Mouse (Mus musculus) urinary bladder, adult 18-20 months (tissue): ENCODE results near the gene Tm6sf2.
"Not testable (repeated sequence)": the region's sequence is repeated elsewhere in the genome, so short reads cannot be mapped to it uniquely, and the experiment has no call there.

ENCODE experiments used
- DNase-seq, 2 experiments: peaks; one replicate each; pipeline ENCODE4 v3.0.0; 2022; ENCODE audit warnings: low spot score in 2 of 2, mixed read lengths in 2 of 2

Tm6sf2 gene

DNA sequence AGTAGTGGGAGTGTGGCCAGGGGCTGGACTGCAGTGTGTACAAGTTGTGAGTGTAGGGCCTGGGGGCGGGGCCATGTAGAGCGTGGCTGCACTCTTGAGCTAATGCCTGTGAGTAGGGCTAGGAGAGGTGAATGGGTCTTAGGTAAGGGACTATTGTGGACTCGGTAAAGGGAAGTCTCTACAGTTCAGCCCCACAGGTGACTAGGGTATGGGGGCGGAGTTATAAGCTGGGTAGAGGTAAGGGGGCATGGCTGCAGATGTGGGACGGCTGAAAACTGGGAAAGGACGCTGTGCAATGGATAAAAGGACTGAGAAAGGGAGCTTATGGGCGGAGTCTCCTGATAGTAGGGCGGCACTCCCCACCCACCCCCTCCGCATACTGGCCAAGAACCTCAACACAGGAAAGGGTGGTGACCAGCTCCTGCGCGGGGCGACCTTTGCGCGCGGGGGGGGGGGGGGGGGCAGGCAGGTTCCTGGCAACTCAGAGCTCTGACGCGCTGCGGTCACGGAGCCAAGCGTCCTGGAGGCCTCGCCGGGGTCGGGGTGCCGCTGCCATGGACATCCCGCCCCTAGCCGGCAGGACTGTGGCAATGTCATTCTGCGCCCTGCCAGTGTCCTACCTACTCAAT, at the start of gene Tm6sf2:
Tm6sf2 (plus strand) TSS at position 484 of the 629 bp plus-strand sequence.
- peak in 1 of 2 experiments; percentile 8 for DNase-seq

DNA sequence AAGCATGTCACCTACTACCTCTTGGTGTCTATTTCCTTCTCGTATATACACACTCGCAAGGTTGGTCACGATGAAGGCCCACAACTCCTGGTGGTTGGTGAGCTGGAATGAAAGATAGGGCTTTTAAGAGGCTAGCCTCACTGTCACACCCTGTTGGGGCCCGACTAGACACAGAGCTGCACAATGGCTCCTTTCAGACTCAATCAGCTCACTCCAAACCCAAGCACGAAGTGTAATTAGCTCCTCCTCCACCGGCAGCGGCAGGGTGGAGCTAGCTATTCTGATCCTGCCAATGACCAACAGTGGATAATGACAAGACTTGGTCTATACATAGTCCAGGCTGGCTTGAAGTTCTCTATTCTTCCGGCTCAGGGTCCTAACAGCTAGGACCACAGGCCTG, 49.1 kb upstream of the Tm6sf2 start:
- DNase-seq, result no peak

DNA sequence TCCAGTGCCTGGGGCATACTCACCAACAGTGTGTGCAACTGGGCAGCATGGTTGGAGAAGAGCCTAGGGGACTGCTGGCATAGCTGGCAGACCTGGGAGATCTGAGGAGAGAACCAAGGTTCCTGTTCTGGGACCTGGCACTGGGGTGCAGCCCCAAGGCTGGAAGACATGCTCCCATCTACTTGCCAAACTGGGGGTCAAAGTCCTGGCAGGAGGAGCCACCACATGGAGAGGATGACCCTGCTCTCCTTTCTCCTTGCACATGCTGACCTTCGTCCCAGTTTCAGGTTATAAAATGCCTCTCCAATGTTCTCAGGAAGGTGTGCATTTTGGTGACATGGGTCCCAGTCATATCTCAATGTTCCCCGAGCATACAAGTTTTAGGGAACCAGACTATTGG, 46.6 kb upstream of the Tm6sf2 start:
- no peak for DNase-seq

DNA sequence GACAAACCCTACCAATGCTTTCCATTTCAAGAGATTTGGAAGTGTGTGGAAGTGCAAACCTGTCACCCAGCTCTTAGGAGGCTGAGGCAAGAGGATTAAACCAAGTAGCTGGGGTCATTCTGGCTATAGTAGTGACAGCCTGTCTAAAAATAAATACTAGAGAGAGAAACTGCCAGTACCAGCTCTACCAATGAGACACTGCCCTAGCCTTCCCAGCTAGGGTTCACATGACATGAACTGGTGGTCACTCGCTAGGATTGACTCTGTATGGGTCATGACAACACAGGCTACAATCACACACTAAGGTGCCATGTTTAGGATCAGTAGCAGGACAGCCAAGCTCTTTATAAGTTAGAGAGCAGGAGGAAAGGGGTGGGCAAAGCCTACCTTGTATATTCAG, 42.5 kb upstream of the Tm6sf2 start:
- no peak for DNase-seq

DNA sequence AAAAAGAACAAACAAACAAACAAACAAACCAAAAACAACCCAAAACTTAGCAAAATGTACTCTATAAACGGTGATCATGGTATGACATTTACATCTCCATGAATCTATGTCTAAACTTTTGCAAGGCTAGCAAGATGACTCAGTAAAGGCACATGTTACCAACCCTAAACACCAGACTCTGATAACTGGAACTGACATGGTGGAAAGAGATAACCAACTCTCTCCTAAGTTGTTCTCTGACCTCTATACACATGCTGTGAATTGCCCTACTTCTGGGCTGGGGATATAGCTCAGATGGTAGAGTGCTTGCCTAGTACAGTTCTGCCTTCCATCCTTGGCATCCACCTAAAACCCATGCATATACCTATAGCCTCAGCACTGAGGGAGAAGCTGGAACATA, 34.7 kb upstream of the Tm6sf2 start:
- no peak for DNase-seq

DNA sequence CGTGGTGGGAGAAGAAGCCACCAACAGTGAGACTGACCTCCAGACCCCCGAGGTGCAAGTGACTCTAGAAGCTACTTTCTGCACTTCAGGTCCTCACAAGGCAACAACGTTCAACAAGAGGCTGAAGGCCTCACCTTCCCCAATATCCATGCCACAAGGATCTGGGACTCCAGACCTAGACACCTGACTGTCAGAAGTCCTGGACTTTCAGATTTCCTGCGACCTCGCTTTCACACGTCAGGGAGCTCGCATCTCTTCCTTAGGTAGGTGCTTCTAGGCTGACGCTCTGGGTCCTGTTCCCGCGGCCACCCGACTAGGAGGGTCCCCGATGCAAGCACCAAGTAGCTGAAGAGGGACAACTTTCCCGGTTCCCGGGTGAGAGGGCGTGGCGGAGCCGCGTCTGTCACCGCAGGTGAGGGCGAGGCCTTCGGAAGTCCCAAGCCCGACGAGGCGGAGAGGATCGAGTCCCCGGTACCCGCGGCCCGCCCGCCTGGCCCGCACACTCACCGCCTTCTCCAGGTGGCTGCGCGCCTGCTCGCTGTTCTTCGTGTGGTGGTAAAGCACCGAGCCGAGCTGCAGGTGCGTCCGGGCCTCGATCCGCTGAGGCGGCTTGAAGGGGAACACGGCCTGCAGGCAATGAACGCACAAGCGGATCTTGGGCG, 30.7 kb upstream of the Tm6sf2 start:
- peak; percentile 26 to 60 for DNase-seq

DNA sequence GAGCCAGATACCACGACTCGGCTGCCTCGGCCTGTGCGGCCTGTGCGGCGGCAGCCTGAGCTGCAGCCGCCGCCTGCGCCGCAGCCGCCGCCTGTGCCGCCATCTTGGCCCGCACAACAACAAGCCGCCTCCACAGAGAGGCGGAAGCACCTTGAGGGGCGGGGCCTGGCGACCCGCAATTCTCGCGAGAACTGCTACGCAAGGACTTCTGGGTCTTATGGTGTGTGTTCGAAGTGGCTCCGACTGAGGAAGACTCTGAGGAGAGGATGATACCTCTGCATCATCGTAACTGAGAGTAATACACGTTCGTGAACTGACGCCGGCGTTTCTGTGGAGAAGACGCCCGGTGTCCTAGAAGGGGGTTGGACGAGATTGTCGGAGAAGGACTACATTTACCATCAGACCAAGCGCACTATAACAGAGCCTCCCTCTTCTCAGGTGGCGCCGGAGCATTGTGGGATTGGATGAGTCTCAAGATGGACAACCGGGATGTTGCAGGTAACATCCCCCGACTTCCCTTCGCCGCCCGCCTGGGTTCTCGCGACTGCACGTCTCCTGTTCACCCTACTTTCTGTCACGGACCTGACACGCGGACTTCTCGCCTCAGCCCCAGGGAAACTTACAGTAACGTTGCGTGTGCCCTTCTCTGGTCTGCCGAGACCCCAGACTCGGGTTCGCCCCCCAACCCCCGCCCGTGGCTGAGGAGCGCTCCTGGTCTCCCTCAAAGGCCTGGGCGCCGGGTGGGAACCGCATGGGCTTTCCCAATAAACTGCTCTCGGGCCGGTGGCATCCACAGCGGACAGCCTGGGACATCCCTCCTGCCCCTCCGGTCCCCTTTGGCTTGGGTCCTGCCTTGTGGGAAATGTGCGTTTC, 29.9 kb upstream of the Tm6sf2 start, which contains the start of the genes Mau2 and Sugp1:
Mau2 (minus strand) TSS at position 152 of the 873 bp plus-strand sequence.
Sugp1 (plus strand) TSS at position 231 of the 873 bp plus-strand sequence.
- peak; percentile 91 to 93 for DNase-seq

DNA sequence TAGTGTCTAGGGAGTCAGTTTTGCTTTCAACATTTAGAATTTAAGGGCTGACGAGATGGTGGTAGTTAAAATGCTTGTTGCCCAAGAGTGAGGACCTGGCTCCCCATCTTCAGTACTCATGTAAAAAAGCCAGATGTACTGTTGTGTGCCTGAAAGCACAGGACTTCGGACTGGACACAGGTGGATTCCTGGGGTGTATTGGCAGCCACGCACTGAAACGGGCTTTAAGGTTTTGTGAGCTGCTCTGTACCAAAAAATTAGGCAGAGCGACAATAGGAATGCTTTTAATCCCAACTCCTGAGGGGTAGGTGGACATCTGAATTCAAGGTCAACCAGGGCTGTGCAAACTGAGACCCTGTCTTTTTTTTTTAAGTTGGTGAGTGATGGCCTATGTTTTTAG, 28.7 kb upstream of the Tm6sf2 start:
- no peak for DNase-seq

DNA sequence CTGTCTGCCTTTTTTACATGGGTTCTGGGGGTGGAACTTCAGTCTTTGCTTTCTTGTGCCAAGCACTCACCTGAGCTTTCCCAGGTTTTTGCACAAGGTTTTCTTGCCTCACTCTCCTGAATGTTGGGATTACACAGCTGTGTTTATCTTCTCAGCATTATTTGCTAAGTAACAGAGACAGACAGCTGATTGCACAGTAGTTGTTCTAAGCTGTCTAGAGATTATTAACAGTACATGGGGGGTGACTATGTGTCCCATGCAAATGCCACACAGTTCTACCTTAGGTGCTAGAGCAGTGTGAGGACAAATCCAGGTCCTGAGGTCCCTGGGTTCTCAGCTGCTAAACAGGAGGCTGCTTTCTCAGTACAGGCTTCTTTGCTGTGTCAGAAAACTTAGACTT, 23.1 kb upstream of the Tm6sf2 start:
- DNase-seq, result no peak

DNA sequence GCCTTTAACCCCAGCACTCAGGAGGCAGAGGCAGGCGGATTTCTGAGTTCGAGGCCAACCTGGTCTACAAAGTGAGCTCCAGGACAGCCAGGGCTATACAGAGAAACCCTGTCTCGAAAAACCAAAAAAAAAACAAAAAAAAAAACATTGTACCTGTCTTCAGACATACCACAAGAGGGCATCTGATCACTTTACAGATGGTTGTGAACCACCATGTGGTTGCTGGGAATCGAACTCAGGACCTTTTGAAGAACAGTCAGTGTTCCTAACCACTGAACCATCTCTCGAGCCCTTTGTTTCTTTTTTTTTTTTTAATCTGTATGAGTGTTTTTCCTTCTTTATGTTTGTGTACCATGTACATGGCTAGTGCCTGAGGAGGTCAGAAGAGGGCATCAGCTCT, 22.3 kb upstream of the Tm6sf2 start:
- DNase-seq, result not testable (repeated sequence)

DNA sequence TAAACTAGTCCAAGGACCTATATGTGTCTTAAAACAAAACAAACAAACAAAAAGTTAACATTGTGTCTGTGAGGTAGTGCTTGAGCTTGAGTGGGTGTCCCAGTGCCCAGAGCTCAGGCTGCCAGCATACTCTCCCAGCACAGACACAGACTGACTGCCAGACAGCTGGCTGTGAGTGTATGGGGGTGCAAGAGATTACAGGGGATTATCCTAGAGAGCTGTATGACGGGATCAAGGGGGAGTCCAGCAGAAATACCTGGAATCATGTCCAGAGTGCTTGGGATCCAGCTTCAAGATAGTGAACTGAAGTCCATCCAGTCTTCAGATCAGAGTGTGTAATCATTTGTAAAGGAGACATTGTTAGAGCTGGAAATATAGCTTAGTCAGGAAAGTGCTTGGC, 15.0 kb upstream of the Tm6sf2 start:
- DNase-seq, result no peak

DNA sequence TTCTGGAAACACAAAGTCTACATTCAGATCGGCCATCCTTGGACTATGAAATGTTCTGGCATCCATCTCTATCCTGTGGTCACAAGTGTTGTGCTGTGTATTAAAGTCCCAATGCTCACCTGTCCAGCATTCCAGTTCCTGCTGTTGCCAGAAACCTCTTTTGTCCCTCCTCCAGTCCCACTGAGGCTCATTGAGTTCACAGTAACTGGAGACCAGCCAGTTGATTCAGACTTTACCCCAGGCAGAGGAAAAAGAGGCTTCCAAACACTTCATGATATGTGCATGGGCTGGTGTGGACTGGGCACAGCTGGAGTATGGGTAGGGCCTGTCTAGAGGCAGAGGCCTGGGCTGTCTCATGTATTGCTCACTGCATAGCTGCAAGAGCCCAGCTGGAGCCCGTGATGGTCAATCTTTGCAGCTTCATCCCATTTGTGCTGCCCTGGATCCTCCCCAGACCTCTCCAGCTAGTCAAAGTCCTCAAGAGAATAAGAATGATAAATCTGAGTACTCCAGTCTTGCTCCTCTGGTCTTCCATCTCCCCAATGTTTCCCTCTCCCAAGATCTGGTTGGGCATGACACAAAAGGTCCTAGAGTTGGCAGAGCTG, 786 bp upstream of the Tm6sf2 start:
- DNase-seq, result no peak

DNA sequence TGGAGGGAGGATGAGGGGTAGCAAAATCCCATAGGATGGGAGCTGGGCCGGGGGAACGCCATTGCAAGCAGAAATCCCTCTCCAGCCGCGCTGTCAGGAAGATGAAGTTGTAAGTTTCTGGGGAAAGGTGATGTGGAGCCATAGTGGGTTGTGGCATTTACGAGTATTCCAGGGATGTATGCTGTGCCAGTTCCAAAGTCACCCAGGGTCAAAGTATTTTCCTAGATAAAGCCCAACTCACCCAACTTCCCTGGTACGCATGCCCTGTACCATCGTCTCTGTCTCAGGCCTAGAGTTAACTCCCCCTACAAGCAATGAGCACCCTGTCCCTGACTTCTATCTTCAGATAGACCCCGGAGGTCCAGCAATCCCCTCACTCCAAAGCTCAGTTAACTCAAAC, 396 bp downstream of the Tm6sf2 start:
- no peak for DNase-seq

DNA sequence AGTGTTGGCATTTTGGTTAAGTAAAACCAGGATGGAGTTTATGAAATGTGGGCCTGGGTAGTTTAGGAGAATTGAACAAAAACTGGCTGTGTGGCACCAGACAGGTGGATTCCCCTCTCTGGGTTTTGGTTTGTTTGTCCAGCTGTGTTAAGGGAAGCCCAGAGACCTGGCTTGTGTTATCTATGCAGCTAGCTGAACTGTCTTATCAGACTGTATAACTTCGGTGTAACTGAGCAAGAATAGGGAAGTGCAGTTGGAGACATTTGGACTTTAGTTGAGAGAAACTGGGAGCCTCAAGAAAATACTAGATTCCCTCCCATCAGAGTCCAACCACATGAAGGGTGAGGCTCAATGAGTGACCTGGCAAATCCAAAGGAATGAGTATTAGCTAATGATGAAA, 958 bp downstream of the Tm6sf2 start:
- no peak for DNase-seq

DNA sequence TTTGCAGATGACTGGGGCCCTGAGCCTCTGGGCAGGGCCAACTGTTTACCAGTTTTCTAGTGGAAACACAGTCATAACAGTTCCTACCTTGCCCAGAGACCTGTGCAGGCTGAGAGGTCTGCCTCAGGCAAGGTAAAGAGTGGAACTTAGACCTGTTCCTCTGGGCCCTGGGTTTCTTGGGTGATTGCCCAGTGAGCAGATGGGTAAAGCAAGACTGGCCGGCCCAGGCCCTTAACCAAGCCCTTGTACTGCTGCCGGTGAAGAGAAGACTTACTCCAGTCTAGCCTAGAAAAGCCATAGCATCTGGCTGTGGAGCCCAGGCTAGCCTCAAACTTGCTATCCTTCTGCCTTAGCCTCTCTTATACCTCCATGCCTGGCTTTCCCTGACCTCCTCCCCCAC, 9.3 kb downstream of the Tm6sf2 start:
- no peak for DNase-seq

DNA sequence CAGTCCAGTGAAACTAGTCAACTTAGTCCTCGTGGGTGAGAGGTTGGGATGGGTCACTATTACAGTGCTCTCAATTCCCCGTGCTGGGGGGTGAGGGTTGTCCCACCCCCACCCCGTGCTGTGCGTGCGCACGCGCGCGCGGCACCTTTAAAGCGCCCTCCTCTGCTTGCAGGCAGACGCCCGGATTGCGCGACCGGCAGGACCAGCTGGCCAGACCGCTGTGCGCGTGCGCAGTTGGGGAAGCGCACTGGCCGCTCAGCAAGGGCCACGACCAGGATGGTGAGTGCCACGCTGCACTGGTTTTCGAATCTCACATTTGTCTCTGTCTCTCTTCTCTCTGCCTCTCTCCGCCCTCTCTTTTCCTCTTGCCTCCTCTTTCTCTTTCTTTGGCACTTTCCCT, 10.6 kb downstream of the Tm6sf2 start, which contains the start of gene Hapln4:
Hapln4 (plus strand) TSS at position 173 of the 400 bp plus-strand sequence.
- DNase-seq, result peak in 1 of 2 experiments; percentile 12

DNA sequence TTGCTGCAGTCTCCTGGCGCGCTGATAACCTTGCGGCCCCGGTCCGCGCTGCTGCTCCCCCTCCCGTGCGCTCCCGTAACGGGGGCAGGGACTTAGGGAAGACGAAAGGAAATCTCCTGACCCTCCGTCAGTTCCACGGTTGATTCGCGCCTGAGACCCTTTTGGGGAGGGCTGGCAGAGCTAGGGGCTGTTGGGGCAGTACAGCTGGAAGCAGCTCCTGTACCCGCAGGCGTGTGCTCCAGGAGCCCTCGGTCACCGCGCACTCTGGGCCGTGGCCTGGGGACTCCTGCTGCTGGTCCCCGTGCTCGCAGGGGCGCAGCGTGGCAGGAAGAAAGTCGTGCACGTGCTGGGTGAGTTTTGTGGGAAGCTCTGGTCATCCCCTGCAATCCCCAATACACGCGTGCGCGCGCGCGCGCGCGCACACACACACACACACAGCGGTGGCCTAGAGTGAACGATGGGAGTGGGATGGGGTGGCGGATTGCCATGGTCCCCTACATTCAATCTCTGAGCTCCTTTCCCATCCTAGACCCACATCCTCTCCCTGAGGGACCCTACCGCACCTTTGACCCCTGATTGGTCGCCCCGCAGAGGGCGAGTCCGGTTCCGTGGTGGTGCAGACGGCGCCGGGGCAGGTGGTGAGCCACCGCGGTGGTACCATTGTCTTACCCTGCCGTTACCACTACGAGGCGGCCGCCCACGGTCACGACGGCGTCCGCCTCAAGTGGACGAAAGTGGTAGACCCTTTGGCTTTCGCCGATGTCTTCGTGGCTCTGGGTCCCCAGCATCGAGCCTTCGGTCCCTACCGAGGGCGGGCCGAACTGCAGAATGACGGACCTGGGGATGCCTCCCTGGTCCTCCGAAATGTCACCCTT, 11.7 kb downstream of the Tm6sf2 start:
- no peak for DNase-seq

DNA sequence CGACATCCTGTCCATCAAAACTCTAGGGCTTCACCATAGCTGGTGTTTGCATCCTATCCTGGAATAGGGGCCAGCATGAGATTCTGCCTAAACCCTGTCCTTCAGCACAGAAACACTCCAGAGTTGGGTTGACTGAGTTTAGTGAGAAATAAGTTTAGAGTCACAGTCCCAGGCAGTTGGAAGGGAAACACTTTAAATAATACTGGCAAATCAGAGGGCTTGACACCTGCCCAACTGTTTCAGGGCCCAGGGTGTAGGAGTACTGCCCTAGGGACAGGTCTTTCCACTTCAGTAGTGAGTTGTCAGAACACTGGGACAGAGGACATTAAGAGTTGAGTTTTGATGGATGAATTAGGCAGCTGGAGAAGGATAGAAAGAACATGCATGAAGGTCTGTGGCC, 13.4 kb downstream of the Tm6sf2 start:
- DNase-seq, result no peak

DNA sequence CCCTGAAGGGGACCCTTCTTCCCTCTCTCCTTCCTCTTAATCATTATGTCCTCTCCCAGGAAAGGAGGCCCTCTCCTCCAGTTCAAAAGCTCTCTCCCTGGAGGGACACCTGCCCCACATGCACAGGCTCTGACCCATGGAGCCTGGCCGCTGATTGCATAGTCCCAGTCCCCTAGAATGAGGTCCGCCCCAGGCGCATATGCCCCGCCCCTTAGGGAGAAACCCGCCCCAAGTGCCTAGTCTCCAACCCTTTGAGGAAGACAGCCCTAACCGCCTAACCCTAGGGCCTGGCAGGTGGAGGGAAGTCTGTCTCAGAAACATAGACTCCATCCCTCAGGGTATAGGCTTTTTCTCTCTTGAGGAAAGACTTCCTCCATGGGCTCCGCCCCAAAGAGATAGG, 14.5 kb downstream of the Tm6sf2 start:
- no peak for DNase-seq

DNA sequence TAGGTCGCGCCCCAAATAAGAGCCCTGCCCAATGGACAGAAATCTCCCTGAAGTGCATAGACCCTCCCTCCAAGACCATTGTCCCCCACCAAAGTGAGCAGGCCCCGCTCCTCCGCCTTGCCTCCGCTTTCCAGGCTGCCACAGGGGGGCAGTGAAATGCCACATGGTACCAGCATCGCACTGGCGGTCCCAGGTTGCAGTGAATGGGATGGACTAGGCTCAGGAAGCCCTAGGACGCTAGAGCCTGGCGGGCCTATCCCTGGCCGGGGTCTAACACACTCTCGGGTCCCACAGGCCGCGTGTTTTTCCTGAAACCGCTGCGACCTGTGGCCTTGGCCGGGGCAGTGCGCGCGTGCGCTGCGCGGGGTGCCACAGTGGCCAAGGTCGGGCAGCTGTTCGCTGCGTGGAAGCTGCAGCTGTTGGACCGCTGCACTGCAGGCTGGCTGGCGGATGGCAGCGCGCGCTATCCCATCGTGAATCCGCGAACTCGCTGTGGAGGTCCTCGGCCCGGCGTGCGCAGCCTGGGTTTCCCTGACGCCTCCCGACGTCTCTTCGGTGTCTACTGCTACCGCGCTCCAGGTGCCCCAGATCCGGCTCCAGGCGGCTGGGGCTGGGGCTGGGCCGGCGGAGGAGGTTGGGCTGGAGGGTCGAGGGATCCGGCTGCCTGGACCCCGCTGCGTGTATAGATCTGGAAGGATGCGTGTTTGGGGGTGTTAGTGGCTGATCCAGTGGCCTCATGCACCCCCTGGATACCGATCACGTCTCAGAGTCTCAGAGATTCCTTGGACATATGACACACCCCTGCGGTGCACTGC, 15.3 kb downstream of the Tm6sf2 start:
- no peak for DNase-seq
